Mouse (Mus musculus) stomach, embryonic 14.5 days (tissue): ENCODE measurements around the gene Zcchc14. TPM values are rescaled to one million over a fixed set of nuclear protein-coding genes. Genes with fewer than 3 reads are reported as not detected.

ENCODE experiments used
- ATAC-seq: fragments of 200-750 bp; cut with Nextera tagmentation; 2 replicates; pipeline ENCODE4 v1.8.0; 2017; ENCODE audit warnings: low read depth, moderate TSS enrichment; ENCODE audit not compliant: insufficient number of reproducible peaks, insufficient read depth, low FRiP score
- H3K27ac ChIP-seq: fragments of 300-500 bp; sonication (generic); 2 replicates; pipeline ENCODE4 v1.5.1; 2014; ENCODE audit warnings: mild to moderate bottlenecking, low read length, moderate library complexity, mixed read lengths
- H3K27me3 ChIP-seq: fragments of 300-500 bp; sonication (generic); 2 replicates; pipeline ENCODE4 v1.6.1; 2014; ENCODE audit warnings: low read length, control low read depth, mixed read lengths; ENCODE audit not compliant: control insufficient read depth, insufficient read depth
- H3K36me3 ChIP-seq: fragments of 300-500 bp; sonication (generic); 2 replicates; pipeline ENCODE4 v1.6.1; 2014; ENCODE audit warnings: mild to moderate bottlenecking, control low read depth, low read length, moderate library complexity, mixed read lengths; ENCODE audit not compliant: control insufficient read depth, insufficient read depth
- H3K4me1 ChIP-seq: fragments of 300-500 bp; sonication (generic); 2 replicates; pipeline ENCODE4 v1.6.1; 2014; ENCODE audit warnings: low read length, control low read depth, mixed read lengths; ENCODE audit not compliant: control insufficient read depth, insufficient read depth
- H3K4me2 ChIP-seq: fragments of 300-500 bp; sonication (generic); replicated peaks from 2 replicates; pipeline ENCODE4 v1.6.1; 2014; ENCODE audit warnings: low read depth, low read length, control low read depth
- H3K4me3 ChIP-seq: fragments of 300-500 bp; sonication (generic); 2 replicates; pipeline ENCODE4 v1.5.1; 2014; ENCODE audit warnings: low read depth, low read length, control low read depth
- H3K9ac ChIP-seq: fragments of 300-500 bp; sonication (generic); replicated peaks from 2 replicates; pipeline ENCODE4 v1.6.1; 2014; ENCODE audit warnings: low read depth, mild to moderate bottlenecking, control low read depth, low read length, moderate library complexity, mixed read lengths
- H3K9me3 ChIP-seq: fragments of 300-500 bp; sonication (generic); 2 replicates; pipeline ENCODE4 v1.6.1; 2016; ENCODE audit warnings: low read depth, low read length, control low read depth; ENCODE audit not compliant: control insufficient read depth
- WGBS: fragments of 180-500 bp; shearing (Covaris S2); extraction: QIAGEN DNeasy Blood & Tissue Kit; methylation state at CpG from one replicate; pipeline ENCODE4 v1.1.7; 2014; 5-methylcytosine and 5-hydroxymethylcytosine counted together
- polyA plus RNA-seq: library from polyadenylated mRNA; unstranded; fragments of >200 nt; fragmentation: Nextera tagmentation; extraction: Ambion mirVana; gene quantifications from 2 replicates; pipeline ENCODE4 v1.2.1, GENCODE M21; 2014

Gene Zcchc14
- polyA plus RNA-seq = 28.7 TPM in 2 replicates

DNA sequence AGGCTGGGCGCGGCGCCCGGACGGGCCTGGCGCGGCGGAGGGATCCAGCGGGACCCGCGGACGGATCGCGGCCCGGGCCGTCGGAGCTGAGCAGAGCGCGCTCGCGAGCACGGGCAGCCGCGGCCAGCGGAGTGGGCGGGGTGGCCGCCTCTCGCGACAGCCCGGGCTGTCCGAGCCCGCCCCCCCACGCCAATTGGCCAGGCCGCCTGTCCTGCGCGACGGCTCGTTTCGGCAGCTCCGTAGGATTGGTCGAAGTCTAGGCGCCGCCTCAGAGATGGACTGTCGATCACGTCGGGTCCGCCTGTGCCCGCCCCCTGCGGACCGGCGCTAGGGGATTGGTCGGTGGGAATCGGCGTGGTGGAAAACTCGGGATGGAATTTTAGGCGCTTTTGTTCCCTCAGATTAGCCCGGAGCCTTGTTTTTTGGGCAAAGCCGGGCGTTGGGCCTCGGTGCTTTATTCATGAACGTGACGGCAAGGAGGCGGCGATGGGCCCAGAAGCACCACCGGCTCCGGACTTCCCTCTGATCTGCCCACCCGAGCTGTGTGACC lies at the start of gene Zcchc14:
Gene Zcchc14, minus strand, starts transcription at position 128 of the 550 bp plus-strand sequence.
- H3K27me3 ChIP-seq = no peaks in the 10 kb centered on the region
- peaks cover 39% of the 10 kb centered on the region for H3K4me1 ChIP-seq
- H3K9me3 ChIP-seq = no peaks in the 10 kb centered on the region
- H3K4me3 ChIP-seq = peak within 1 kb of the TSS; percentile 65
- H3K27ac ChIP-seq = peak within 1 kb of the TSS; percentile 90
- ATAC-seq = peak; percentile 98
- peak within 1 kb of the TSS; percentile 99 for H3K4me2 ChIP-seq
- no peaks in the 10 kb centered on the region; the same call in 1 of the 2 replicates for H3K36me3 ChIP-seq
- peak within 1 kb of the TSS; percentile 88 for H3K9ac ChIP-seq
- under 1% methylated on average over 67 of the region's 67 CpGs for WGBS

DNA sequence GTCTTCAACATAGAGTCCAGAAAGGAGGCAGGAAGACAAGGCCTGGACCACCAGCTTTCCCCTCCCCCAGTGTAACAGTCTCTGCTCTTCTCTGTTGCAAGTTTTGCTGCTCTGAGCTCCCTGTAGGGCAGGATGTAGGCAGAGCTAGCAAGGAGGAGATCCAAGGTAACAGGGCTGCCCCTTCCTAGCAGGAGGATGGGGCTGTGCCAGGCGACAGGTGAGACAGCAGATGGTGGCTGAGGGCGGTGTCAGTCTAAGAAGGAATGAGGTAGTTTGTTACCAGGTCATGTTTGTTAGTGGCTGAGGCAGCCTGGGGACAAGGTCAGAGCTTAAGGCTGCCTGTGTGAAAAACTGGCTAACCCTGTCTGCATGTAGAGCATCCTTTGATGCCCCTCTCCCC lies 47.2 kb upstream of the Zcchc14 start:
- H3K4me1 ChIP-seq = peaks cover 8% of the 10 kb centered on the region; the same call in 1 of the 2 replicates
- ATAC-seq = no peak
- no peak overlapping the region for H3K27ac ChIP-seq
- 89% methylated on average over 2 of the region's 2 CpGs for WGBS
- H3K36me3 ChIP-seq = no peaks in the 10 kb centered on the region
- no peaks in the 10 kb centered on the region for H3K9me3 ChIP-seq
- H3K9ac ChIP-seq = no peak overlapping the region
- no peak overlapping the region for H3K4me2 ChIP-seq
- no peaks in the 10 kb centered on the region for H3K27me3 ChIP-seq
- H3K4me3 ChIP-seq = no peak overlapping the region

DNA sequence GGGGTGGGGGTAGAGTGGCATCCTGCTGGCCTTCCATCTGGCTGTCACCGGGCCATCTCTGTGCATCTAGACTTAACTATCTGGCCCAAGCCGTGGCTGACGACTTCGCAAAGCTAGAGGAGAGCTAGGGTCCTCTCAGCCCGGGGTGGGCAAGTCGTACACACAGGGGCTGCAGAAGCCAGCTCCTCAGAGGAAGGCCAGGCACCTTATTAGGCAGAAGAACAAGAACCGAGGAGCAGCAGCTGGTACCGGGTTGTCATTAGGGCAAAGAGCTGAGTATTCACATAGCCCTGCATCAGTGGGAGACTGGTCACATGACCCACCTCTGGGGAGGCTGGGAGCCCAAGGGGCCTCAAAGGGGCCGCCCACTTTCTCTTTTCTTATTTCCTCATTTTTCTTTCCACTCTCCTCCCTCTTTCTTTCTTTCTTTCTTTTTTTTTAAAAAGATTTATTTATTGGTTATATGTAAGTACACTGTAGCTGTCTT lies 46.0 kb upstream of the Zcchc14 start:
- Histone ChIP-seq H3K36me3 (no peaks in the 10 kb centered on the region), H3K27me3 (no peaks in the 10 kb centered on the region), H3K4me1 (peaks cover 8% of the 10 kb centered on the region; the same call in 1 of the 2 replicates), H3K9me3 (no peaks in the 10 kb centered on the region), H3K4me3 (no peak overlapping the region; the same call in 1 of the 2 replicates), H3K4me2 (peak overlapping the region; percentile 48), H3K9ac (no peak overlapping the region), H3K27ac (no peak overlapping the region)
- 9% methylated on average over 9 of the region's 9 CpGs for WGBS
- ATAC-seq = peak; percentile 34; the same call in 1 of the 2 replicates

DNA sequence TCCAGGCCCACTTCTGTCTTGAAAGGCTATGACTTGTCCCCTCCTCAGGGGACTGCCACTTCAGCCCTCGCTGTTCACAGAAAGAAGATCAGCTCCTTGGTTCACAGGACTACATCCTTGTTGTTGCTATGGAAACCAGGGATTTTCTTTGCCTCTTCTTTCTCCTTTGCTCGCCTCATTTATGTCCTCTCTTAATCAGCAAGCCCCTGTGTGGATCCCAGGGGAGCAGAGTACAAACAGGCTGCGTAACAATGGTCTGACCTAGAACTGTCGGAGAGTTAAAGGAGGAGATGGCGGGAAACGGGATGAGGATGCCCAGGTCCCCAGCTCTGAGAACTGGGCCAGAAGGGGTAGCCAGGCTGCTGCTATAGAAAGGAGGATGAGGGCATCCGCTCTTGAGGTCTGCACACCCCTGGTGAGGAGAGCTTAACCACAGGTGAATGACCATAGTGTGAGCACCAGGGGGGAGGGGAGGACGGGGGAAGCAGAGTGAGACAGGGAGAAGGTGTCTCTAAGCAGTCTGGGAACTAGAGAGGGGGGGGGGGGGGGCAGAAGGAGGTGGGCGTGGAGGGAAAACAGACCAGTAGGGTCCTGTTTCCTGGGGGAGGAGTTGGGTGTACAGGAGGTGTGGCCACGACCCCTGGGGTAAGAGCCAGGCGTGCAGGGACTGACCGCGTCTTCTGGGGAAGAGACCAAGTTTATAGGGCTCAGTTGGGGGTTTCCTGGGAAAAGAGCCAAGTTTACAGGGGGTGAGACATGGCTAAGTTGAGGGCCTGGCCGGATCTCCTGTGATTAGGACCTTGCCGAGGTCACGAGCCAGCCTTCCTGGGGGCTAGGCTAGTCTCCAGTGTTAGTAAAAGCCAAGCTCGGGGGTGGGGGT lies 45.3 kb upstream of the Zcchc14 start:
- WGBS = 6% methylated on average over 16 of the region's 17 CpGs
- ATAC-seq = peak; percentile 70
- Histone ChIP-seq H3K4me1 (peaks cover 8% of the 10 kb centered on the region; the same call in 1 of the 2 replicates), H3K9ac (0 out of 2 replicates have a peak overlapping the region, but pooled peaks have one; percentile 10), H3K4me2 (peak overlapping the region; percentile 48), H3K36me3 (no peaks in the 10 kb centered on the region), H3K9me3 (no peaks in the 10 kb centered on the region), H3K4me3 (no peak overlapping the region; the same call in 1 of the 2 replicates), H3K27ac (no peak overlapping the region), H3K27me3 (no peaks in the 10 kb centered on the region)

DNA sequence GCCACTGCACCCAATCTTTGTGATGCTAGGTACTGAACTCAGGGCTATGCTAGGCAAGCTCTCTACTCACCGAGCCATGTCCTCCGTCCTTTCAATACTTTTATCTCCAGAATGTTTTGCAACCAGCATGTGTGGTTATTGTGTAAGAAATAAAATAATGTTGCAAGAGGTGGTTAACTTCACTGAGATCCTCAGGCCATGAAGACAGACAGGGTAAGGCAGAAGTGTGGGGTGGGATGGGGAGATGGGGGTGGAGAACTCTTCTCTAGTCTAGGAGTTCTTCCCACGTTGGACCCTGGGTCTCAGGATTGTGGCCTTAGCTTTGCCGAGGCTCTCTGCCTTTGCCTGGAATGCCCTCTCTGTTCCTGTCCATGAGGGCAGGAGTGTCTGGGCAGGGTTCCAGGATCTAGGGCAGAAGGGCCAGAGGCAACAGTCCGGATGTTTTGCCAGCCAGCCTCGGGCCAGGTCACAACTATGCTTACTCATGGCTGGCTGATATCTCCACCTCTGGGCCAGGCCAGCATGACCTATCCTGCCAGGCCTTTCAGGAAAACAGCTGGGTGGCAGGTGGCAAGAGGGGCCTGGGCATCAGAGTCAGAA lies 43.0 kb upstream of the Zcchc14 start:
- Histone ChIP-seq H3K27ac (no peak overlapping the region), H3K4me1 (peaks cover 8% of the 10 kb centered on the region; the same call in 1 of the 2 replicates), H3K4me3 (no peak overlapping the region), H3K27me3 (no peaks in the 10 kb centered on the region), H3K9ac (no peak overlapping the region), H3K36me3 (no peaks in the 10 kb centered on the region), H3K9me3 (no peaks in the 10 kb centered on the region), H3K4me2 (no peak overlapping the region)
- no peak for ATAC-seq
- WGBS = 64% methylated on average over 6 of the region's 6 CpGs

DNA sequence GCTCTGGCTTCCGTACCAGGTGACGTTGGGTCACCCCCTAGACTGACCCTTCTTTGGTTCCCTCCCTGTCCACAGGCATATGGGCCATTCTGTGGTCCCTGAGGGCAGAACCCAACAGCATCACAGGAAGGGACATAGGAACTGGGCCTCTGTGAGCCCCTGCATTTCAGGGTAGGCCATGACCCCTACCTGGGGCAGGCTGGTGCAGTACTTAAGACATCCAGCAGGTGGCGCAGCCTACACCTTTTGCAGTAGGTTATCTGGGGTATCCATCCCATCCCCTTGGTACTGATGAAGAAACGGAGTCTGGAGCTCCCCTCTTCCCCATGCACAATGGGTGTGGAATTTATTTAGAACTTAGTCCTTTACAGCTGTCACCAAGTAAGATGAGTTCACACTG lies 41.8 kb upstream of the Zcchc14 start:
- H3K9ac ChIP-seq = no peak overlapping the region
- H3K27ac ChIP-seq = no peak overlapping the region
- no peaks in the 10 kb centered on the region for H3K36me3 ChIP-seq
- H3K4me3 ChIP-seq = no peak overlapping the region
- no peak overlapping the region for H3K4me2 ChIP-seq
- WGBS = 54% methylated on average over 4 of the region's 4 CpGs
- no peaks in the 10 kb centered on the region for H3K9me3 ChIP-seq
- ATAC-seq = no peak
- no peaks in the 10 kb centered on the region for H3K27me3 ChIP-seq
- H3K4me1 ChIP-seq = peaks cover 8% of the 10 kb centered on the region; the same call in 1 of the 2 replicates

DNA sequence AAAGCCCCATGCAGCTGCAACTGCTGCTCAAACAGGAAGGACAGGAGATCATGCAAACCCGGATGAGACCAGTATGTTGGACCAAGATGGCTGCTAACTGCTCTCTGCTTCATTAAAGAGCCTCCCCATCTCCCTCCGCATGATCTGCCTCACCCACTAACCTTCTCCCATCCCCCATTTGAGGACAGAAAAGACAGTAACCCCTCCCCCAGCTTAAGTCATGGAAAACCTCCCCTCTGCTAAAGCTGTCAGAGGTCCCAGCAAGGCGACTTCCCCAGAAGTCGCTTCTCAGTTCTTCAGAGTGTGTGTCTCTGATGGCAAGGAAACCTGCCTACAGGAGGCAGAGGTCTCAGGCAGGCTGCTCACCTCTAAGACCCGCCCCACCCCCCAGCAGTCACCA lies 35.8 kb upstream of the Zcchc14 start:
- Histone ChIP-seq H3K4me3 (no peak overlapping the region), H3K4me1 (0 out of 2 replicates have a peak, but pooled peaks cover 6% of the 10 kb centered on the region), H3K4me2 (no peak overlapping the region), H3K9me3 (no peaks in the 10 kb centered on the region), H3K9ac (no peak overlapping the region), H3K36me3 (no peaks in the 10 kb centered on the region), H3K27me3 (no peaks in the 10 kb centered on the region), H3K27ac (no peak overlapping the region)
- no peak for ATAC-seq
- WGBS = 41% methylated on average over 5 of the region's 5 CpGs

DNA sequence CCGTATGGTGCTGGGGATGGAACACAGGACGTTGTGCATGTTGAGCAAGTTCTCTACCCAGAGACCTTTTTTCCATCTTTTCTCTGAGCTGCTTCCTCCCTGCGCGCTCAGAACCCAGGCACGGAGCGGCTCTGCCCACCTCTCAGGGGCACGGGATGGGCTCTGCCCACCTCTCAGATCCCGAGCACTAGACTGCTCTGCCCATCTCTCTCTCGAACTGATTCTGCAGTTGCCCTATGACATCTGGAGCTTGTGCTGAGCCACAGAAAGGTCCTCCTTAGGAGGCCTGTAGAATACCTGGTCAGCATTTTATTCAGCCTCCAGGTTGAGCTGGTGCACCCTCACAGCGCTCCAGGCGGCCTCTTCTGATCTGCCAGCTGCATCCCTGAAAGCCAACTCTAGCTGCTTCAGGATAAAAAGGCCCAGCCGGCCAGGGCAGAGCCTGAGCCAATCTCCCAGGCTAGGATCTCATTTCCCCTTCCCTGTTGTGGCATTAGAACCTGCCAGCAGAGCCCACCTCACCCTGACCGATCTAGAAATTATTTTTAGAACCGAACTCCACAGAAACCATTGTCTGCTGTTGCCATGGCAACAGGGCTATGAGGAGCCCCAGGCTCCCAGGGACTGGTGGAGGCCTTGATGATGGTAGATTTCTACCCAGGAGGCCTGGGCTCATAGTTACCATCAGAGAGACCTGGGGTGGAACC lies 34.9 kb upstream of the Zcchc14 start:
- WGBS = 60% methylated on average over 14 of the region's 14 CpGs
- Histone ChIP-seq H3K4me2 (no peak overlapping the region), H3K36me3 (no peaks in the 10 kb centered on the region), H3K9ac (no peak overlapping the region), H3K27me3 (no peaks in the 10 kb centered on the region), H3K4me3 (no peak overlapping the region), H3K9me3 (no peaks in the 10 kb centered on the region), H3K4me1 (0 out of 2 replicates have a peak, but pooled peaks cover 6% of the 10 kb centered on the region), H3K27ac (no peak overlapping the region)
- ATAC-seq = no peak
